Mouse (Mus musculus) spleen, adult 2 months (tissue): Measurements from ENCODE around the gene Dspp.

Source experiments
- CTCF ChIP-seq: fragments of 200-500 bp; IDR thresholded peaks from 2 replicates; pipeline ENCODE4 v1.5.1; 2011; ENCODE audit warnings: mild to moderate bottlenecking, inconsistent platforms; ENCODE audit not compliant: insufficient read depth, insufficient read length, insufficient replicate concordance; ENCODE audit errors: extremely low read depth
- POLR2A ChIP-seq: fragments of 200-500 bp; IDR thresholded peaks from 2 replicates; pipeline ENCODE4 v1.6.1; 2011; ENCODE audit warnings: low read depth, low read length, inconsistent platforms

GRCm38 (mm10) chr5:104131544-104131943, 39.0 kb upstream of the Dspp start:
- TF ChIP-seq CTCF (no peak), POLR2A (no peak)
